In the genomic region with DNA sequence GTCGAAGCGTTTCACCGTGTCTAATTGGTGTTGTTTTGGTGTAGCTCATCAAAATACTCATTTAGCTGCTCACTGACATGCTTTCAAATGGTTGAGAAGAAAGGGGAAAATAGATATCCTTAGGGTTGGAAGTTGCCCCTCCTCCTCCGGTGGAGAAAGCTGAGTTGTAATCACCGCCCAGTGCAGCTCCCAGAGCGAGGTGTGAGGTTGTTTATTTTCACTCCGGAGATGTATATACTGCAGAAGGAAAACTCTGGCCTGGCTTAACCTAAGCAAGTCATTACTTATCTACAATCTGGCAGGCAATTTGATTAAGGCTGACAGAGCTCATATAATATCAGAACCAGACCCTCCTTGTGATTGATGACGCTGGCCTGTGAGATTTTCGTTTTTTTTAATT, we compare ENCODE assay signal across 13 mouse cellular contexts. TPM values are rescaled to one million over a fixed set of nuclear protein-coding genes. Genes with fewer than 3 reads are reported as not detected.
A peak's percentile ranks its signal among the peaks of the same experiment; 100 is the strongest.
DNase-seq lines count a peak whose midpoint lies in the region; ATAC-seq and TF ChIP-seq lines count a peak whose summit lies in the region.
"Had no signal": no experiment of that assay in that cellular context is flagged by ENCODE, and none has a peak within 500 bp of the region (broad histone marks: within the 10 kb centered on the region; RNA-seq: fewer than 3 reads in every experiment).

No protein-coding gene starts in this region.

- DNase-seq in heart, postnatal 10 days = no peak
- DNase-seq in kidney, adult 18-20 months = no peak
- DNase-seq in embryonic facial prominence, embryonic 10.5 days (ENCODE audit: low spot score) = peak; percentile 44
- DNase-seq in lung, postnatal 0 days (ENCODE audit: low spot score) = no peak
- no peak for DNase-seq in urinary bladder, postnatal 4 days (ENCODE audit: low spot score in 2 of 2)
- DNase-seq: cerebellum, adult 8-10 months; kidney, postnatal 14 days; right cerebral cortex, postnatal 25 days had no signal

- intact Hi-C loops in heart, postnatal 10 days (cut with DNase I) = no loop called here

- no peaks in the 10 kb centered on the region for H3K36me3 ChIP-seq in heart, embryonic 13.5 days
- no peaks in the 10 kb centered on the region for H3K36me3 ChIP-seq in kidney, embryonic 15.5 days
- peaks cover 3% of the 10 kb centered on the region; the same call in 1 of the 2 replicates for H3K36me3 ChIP-seq in embryonic facial prominence, embryonic 10.5 days (replicated peaks)
- no peaks in the 10 kb centered on the region for H3K36me3 ChIP-seq in limb, embryonic 15.5 days
- H3K36me3 ChIP-seq in lung, postnatal 0 days (ENCODE audit: insufficient read depth, low read length) = no peaks in the 10 kb centered on the region
- H3K36me3 ChIP-seq: liver, embryonic 15.5 days had no signal

- no peak overlapping the region for H3K4me3 ChIP-seq in heart, embryonic 13.5 days
- no peak overlapping the region for H3K4me3 ChIP-seq in kidney, embryonic 15.5 days (replicated peaks)
- H3K4me3 ChIP-seq in embryonic facial prominence, embryonic 10.5 days = no peak overlapping the region
- no peak overlapping the region for H3K4me3 ChIP-seq in limb, embryonic 15.5 days
- no peak overlapping the region for H3K4me3 ChIP-seq in lung, postnatal 0 days (ENCODE audit: low read depth, low read length)
- H3K4me3 ChIP-seq: liver, embryonic 15.5 days had no signal

- no peak for TF ChIP-seq CTCF in lung, postnatal 0 days (IDR thresholded peaks at IDR 0.05)

- peaks cover 50% of the 10 kb centered on the region for H3K4me1 ChIP-seq in heart, embryonic 13.5 days
- H3K4me1 ChIP-seq in kidney, embryonic 15.5 days = peaks cover 5% of the 10 kb centered on the region
- H3K4me1 ChIP-seq in embryonic facial prominence, embryonic 10.5 days = peaks cover 37% of the 10 kb centered on the region
- peaks cover 58% of the 10 kb centered on the region for H3K4me1 ChIP-seq in limb, embryonic 15.5 days
- H3K4me1 ChIP-seq in lung, postnatal 0 days (ENCODE audit: insufficient read depth, low read depth, low read length) = no peaks in the 10 kb centered on the region
- H3K4me1 ChIP-seq: liver, embryonic 15.5 days had no signal

- peak overlapping the region; percentile 41 for H3K9ac ChIP-seq in heart, embryonic 13.5 days
- no peak overlapping the region for H3K9ac ChIP-seq in kidney, embryonic 15.5 days
- no peak overlapping the region for H3K9ac ChIP-seq in limb, embryonic 15.5 days
- no peak overlapping the region for H3K9ac ChIP-seq in lung, postnatal 0 days (replicated peaks; ENCODE audit: low read depth)
- H3K9ac ChIP-seq: liver, embryonic 15.5 days had no signal

- TF ChIP-seq EP300 in lung, postnatal 0 days (IDR thresholded peaks at IDR 0.05) = no peak

- H3K4me2 ChIP-seq in heart, embryonic 13.5 days = peak overlapping the region; percentile 40
- H3K4me2 ChIP-seq in kidney, embryonic 15.5 days = no peak overlapping the region
- peak overlapping the region; percentile 17; the same call in 1 of the 2 replicates for H3K4me2 ChIP-seq in limb, embryonic 15.5 days
- no peak overlapping the region for H3K4me2 ChIP-seq in lung, postnatal 0 days (replicated peaks; ENCODE audit: low read depth, low read length)
- H3K4me2 ChIP-seq: liver, embryonic 15.5 days had no signal

- H3K27me3 ChIP-seq in heart, embryonic 13.5 days (replicated peaks) = no peaks in the 10 kb centered on the region
- no peaks in the 10 kb centered on the region for H3K27me3 ChIP-seq in kidney, embryonic 15.5 days
- H3K27me3 ChIP-seq in embryonic facial prominence, embryonic 10.5 days (replicated peaks; ENCODE audit: low read depth, poor library complexity, severe bottlenecking) = peaks cover 32% of the 10 kb centered on the region
- H3K27me3 ChIP-seq in limb, embryonic 15.5 days = no peaks in the 10 kb centered on the region
- no peaks in the 10 kb centered on the region for H3K27me3 ChIP-seq in lung, postnatal 0 days (replicated peaks; ENCODE audit: insufficient read depth, low read length)
- H3K27me3 ChIP-seq: liver, embryonic 15.5 days had no signal

- no peak for ATAC-seq in heart, embryonic 13.5 days (ENCODE audit: extremely low read depth, insufficient number of reproducible peaks, low FRiP score, low TSS enrichment)
- 0 out of 2 replicates have a peak, but pooled peaks have one; percentile 22 for ATAC-seq in kidney, embryonic 15.5 days (replicated peaks; ENCODE audit: low FRiP score)
- no peak for ATAC-seq in limb, embryonic 15.5 days (ENCODE audit: insufficient number of reproducible peaks, low FRiP score, low TSS enrichment, low read depth)
- ATAC-seq in lung, postnatal 0 days = no peak
- ATAC-seq: CD4-positive, CD25-positive, alpha-beta regulatory T cell, adult 4 months had no signal

- WGBS in heart, embryonic 13.5 days = 29% methylated on average over 9 of the region's 9 CpGs
- whole genome bisulfite sequencing in kidney, embryonic 15.5 days = 17% methylated on average over 9 of the region's 9 CpGs
- 24% methylated on average over 9 of the region's 9 CpGs for WGBS in embryonic facial prominence, embryonic 10.5 days
- WGBS in limb, embryonic 15.5 days = 22% methylated on average over 9 of the region's 9 CpGs
- WGBS in lung, postnatal 0 days = 28% methylated on average over 9 of the region's 9 CpGs

- H3K27ac ChIP-seq in heart, embryonic 13.5 days (replicated peaks) = peak overlapping the region; percentile 49
- no peak overlapping the region for H3K27ac ChIP-seq in kidney, embryonic 15.5 days
- no peak overlapping the region for H3K27ac ChIP-seq in embryonic facial prominence, embryonic 10.5 days (replicated peaks)
- H3K27ac ChIP-seq in limb, embryonic 15.5 days = no peak overlapping the region
- H3K27ac ChIP-seq in lung, postnatal 0 days (ENCODE audit: low read length) = no peak overlapping the region
- H3K27ac ChIP-seq: liver, embryonic 15.5 days had no signal

- H3K9me3 ChIP-seq in heart, embryonic 13.5 days = no peaks in the 10 kb centered on the region
- no peaks in the 10 kb centered on the region for H3K9me3 ChIP-seq in kidney, embryonic 15.5 days (replicated peaks)
- H3K9me3 ChIP-seq in embryonic facial prominence, embryonic 10.5 days = no peaks in the 10 kb centered on the region
- no peaks in the 10 kb centered on the region for H3K9me3 ChIP-seq in limb, embryonic 15.5 days
- no peaks in the 10 kb centered on the region for H3K9me3 ChIP-seq in lung, postnatal 0 days (ENCODE audit: low read length)
- H3K9me3 ChIP-seq: liver, embryonic 15.5 days had no signal

RNA-seq across cellular contexts. Expression of a gene that starts 14.6 kb away (rescaled TPM):
- polyA plus RNA-seq in heart, embryonic 13.5 days (2015; fragmentation: Nextera tagmentation; extraction: Ambion mirVana) = 5.0 and 5.4 TPM in 2 replicates
- total RNA-seq in heart, postnatal 10 days (2021) = 10 to 100 TPM; 19.7 to 31.2 TPM
- 4.0 and 4.2 TPM in 2 replicates for polyA plus RNA-seq in kidney, embryonic 15.5 days (2015; fragmentation: Nextera tagmentation; extraction: Ambion mirVana)
- 9.1 and 9.9 TPM in 2 replicates for polyA plus RNA-seq in embryonic facial prominence, embryonic 10.5 days (2016; fragmentation: Nextera tagmentation; extraction: Ambion mirVana)
- 28.6 and 35.9 TPM in 2 replicates for polyA plus RNA-seq in limb, embryonic 15.5 days (2015; fragmentation: Nextera tagmentation; extraction: Ambion mirVana)
- 1.2 and 1.3 TPM in 2 replicates for polyA plus RNA-seq in lung, postnatal 0 days (2015; fragmentation: Nextera tagmentation; extraction: Ambion mirVana)

Comparison
In these comparisons a context has a peak if more than half of its experiments do, and no peak if none do; other contexts are left out.
1. H3K4me2 ChIP-seq: peak in heart, embryonic 13.5 days (single experiment) and limb, embryonic 15.5 days (single experiment); none in kidney, embryonic 15.5 days (single experiment) and lung, postnatal 0 days (single experiment).